Mouse (Mus musculus) hindbrain, embryonic 16.5 days (tissue): ENCODE data around the gene Shisa2. TPM values are rescaled to one million over a fixed set of nuclear protein-coding genes. Genes with fewer than 3 reads are reported as not detected.
"Not testable (repeated sequence)": the region's sequence is repeated elsewhere in the genome, so short reads cannot be mapped to it uniquely, and the experiment has no call there.

ENCODE experiments used
- ATAC-seq: fragments of 200-750 bp; cut with Nextera tagmentation; 2 replicates; pipeline ENCODE4 v1.8.0; 2017; ENCODE audit warnings: moderate TSS enrichment, moderate library complexity
- H3K27ac ChIP-seq: fragments of 300-500 bp; sonication (generic); 2 replicates; pipeline ENCODE4 v1.5.1; 2014; ENCODE audit warnings: low read depth, mild to moderate bottlenecking, control low read depth, low read length, moderate library complexity
- H3K27me3 ChIP-seq: fragments of 300-500 bp; sonication (generic); replicated peaks from 2 replicates; pipeline ENCODE4 v1.6.1; 2014; ENCODE audit warnings: low read length; ENCODE audit not compliant: control insufficient read depth, insufficient read depth
- H3K36me3 ChIP-seq: fragments of 300-500 bp; sonication (generic); 2 replicates; pipeline ENCODE4 v1.6.1; 2014; ENCODE audit warnings: mild to moderate bottlenecking, low read length, moderate library complexity, mixed read lengths; ENCODE audit not compliant: control insufficient read depth, insufficient read depth
- H3K4me1 ChIP-seq: fragments of 300-500 bp; sonication (generic); 2 replicates; pipeline ENCODE4 v1.6.1; 2014; ENCODE audit warnings: low read depth, low read length; ENCODE audit not compliant: control insufficient read depth, insufficient read depth
- H3K4me2 ChIP-seq: fragments of 300-500 bp; sonication (generic); 2 replicates; pipeline ENCODE4 v1.6.1; 2014; ENCODE audit warnings: mild to moderate bottlenecking, low read length, control low read depth, moderate library complexity
- H3K4me3 ChIP-seq: fragments of 300-500 bp; sonication (generic); 2 replicates; pipeline ENCODE4 v1.5.1; 2014; ENCODE audit warnings: mild to moderate bottlenecking, low read length, control low read depth, moderate library complexity
- H3K9ac ChIP-seq: fragments of 300-500 bp; sonication (generic); 2 replicates; pipeline ENCODE4 v1.6.1; 2014; ENCODE audit warnings: low read depth, mild to moderate bottlenecking, control low read depth, low read length, moderate library complexity
- H3K9me3 ChIP-seq: fragments of 300-500 bp; sonication (generic); 2 replicates; pipeline ENCODE4 v1.6.1; 2014; ENCODE audit warnings: mild to moderate bottlenecking, low read length, moderate library complexity; ENCODE audit not compliant: control insufficient read depth
- WGBS: fragments of 180-500 bp; shearing (Covaris S2); extraction: QIAGEN DNeasy Blood & Tissue Kit; methylation state at CpG from one replicate; pipeline ENCODE4 v1.1.7; 2014; 5-methylcytosine and 5-hydroxymethylcytosine counted together
- polyA plus RNA-seq: library from polyadenylated mRNA; unstranded; fragments of >200 nt; fragmentation: Nextera tagmentation; extraction: Ambion mirVana; gene quantifications from 2 replicates; pipeline ENCODE4 v1.2.1, GENCODE M21; 2015

Gene Shisa2
- polyA plus RNA-seq, 1 experiment from 2014 or later, result 3.0 TPM

GRCm38 (mm10) chr14:59605671-59606353 lies 19.3 kb upstream of the Shisa2 start:
- no peaks in the 10 kb centered on the region for H3K4me1 ChIP-seq
- H3K36me3 ChIP-seq, result no peaks in the 10 kb centered on the region
- no peak overlapping the region for H3K4me2 ChIP-seq
- WGBS, result 23% methylated on average over 5 of the region's 5 CpGs
- no peak overlapping the region for H3K9ac ChIP-seq
- H3K27me3 ChIP-seq, result no peaks in the 10 kb centered on the region
- no peak overlapping the region for H3K4me3 ChIP-seq
- no peaks in the 10 kb centered on the region for H3K9me3 ChIP-seq
- 0 out of 2 replicates have a peak, but pooled peaks have one; percentile 60 for ATAC-seq
- no peak overlapping the region for H3K27ac ChIP-seq

DNA sequence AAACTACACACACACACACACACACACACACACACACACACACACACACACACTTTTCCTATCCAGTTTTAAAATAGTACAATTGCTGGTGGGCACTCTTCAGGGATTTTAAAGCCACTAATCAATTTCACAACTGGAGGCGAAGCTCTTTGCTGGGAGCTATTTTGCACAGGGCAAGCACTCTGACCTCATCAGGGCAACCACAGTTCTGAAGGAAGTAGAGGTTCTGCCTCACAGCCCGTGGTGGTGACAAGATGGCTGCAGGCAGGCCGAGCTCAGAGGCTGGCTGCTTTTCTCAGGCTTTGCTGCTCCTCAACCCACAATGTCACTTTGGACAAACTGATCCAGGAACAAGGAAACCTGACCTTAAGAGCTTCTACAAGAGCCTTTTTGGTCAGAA lies 18.1 kb upstream of the Shisa2 start:
- Histone ChIP-seq H3K4me1 (no peaks in the 10 kb centered on the region), H3K27ac (no peak overlapping the region), H3K4me3 (no peak overlapping the region), H3K9me3 (no peaks in the 10 kb centered on the region), H3K4me2 (no peak overlapping the region), H3K36me3 (no peaks in the 10 kb centered on the region), H3K27me3 (no peaks in the 10 kb centered on the region), H3K9ac (no peak overlapping the region)
- WGBS, result 39% methylated on average over 3 of the region's 3 CpGs
- no peak for ATAC-seq

GRCm38 (mm10) chr14:59612920-59613625 lies 12.0 kb upstream of the Shisa2 start:
- H3K4me3 ChIP-seq, result no peak overlapping the region
- H3K27ac ChIP-seq, result no peak overlapping the region
- H3K36me3 ChIP-seq, result no peaks in the 10 kb centered on the region
- no peak overlapping the region for H3K9ac ChIP-seq
- WGBS, result 54% methylated on average over 14 of the region's 14 CpGs
- H3K4me1 ChIP-seq, result no peaks in the 10 kb centered on the region
- no peak overlapping the region for H3K4me2 ChIP-seq
- ATAC-seq, result no peak
- H3K27me3 ChIP-seq, result no peaks in the 10 kb centered on the region; the same call in 1 of the 2 replicates
- no peaks in the 10 kb centered on the region for H3K9me3 ChIP-seq

DNA sequence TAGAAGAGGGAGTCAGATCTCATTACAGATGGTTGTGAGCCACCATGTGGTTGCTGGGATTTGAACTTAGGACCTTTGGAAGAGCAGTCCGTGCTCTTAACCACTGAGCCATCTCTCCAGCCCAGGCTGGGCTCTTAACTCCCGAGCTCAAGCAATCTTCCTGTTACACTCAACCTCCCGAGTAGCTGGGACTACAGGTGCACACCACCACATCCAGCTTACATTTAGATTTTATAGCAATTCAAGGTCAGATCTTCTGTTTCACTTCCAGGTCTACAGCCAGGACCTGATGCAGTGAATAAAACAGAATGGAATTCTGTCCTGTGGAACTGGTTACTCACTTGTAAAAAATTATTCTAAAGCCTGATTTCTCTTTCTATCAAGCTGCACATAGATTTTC lies 11.0 kb upstream of the Shisa2 start:
- H3K4me1 ChIP-seq, H3K27ac ChIP-seq, H3K4me2 ChIP-seq, ATAC-seq, H3K9ac ChIP-seq, H3K4me3 ChIP-seq, H3K27me3 ChIP-seq, H3K36me3 ChIP-seq, H3K9me3 ChIP-seq: not testable (repeated sequence)
- WGBS, result 86% methylated on average over 3 of the region's 3 CpGs

DNA sequence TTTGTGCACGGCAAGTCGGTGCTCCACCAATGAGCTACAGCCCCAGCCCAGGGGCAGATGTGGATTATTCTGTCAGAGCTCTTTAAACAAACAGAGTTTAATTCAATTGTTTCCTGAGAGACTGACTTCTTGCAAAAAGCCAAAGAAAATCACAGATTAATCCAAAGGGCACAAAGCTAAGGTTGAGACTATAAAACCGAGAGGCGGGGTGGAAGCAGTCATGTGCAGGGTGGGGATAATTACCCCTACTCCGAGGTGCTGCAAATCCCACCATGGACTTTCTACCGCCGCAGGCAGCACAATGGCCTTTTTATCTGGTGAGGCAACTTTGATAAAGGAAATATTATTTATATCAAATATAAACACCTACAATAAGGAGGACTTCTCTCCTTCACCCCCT lies 8.3 kb upstream of the Shisa2 start:
- Histone ChIP-seq H3K4me3 (no peak overlapping the region), H3K9ac (no peak overlapping the region), H3K4me1 (no peaks in the 10 kb centered on the region), H3K27me3 (no peaks in the 10 kb centered on the region; the same call in 1 of the 2 replicates), H3K4me2 (no peak overlapping the region), H3K27ac (no peak overlapping the region), H3K9me3 (no peaks in the 10 kb centered on the region), H3K36me3 (no peaks in the 10 kb centered on the region)
- ATAC-seq, result no peak
- 69% methylated on average over 7 of the region's 7 CpGs for WGBS

- no peaks in the 10 kb centered on the region for H3K36me3 ChIP-seq
- H3K27ac ChIP-seq, result no peak overlapping the region
- H3K9ac ChIP-seq, result no peak overlapping the region
- peaks cover 21% of the 10 kb centered on the region for H3K4me1 ChIP-seq
- no peak for ATAC-seq
- no peak overlapping the region for H3K4me2 ChIP-seq
- H3K4me3 ChIP-seq, result no peak overlapping the region
- no peaks in the 10 kb centered on the region for H3K9me3 ChIP-seq
- peaks cover 10% of the 10 kb centered on the region for H3K27me3 ChIP-seq
- WGBS, result 35% methylated on average over 9 of the region's 9 CpGs
These were observed 702 bp upstream of the Shisa2 start for GRCm38 (mm10) chr14:59624326-59624885.

DNA sequence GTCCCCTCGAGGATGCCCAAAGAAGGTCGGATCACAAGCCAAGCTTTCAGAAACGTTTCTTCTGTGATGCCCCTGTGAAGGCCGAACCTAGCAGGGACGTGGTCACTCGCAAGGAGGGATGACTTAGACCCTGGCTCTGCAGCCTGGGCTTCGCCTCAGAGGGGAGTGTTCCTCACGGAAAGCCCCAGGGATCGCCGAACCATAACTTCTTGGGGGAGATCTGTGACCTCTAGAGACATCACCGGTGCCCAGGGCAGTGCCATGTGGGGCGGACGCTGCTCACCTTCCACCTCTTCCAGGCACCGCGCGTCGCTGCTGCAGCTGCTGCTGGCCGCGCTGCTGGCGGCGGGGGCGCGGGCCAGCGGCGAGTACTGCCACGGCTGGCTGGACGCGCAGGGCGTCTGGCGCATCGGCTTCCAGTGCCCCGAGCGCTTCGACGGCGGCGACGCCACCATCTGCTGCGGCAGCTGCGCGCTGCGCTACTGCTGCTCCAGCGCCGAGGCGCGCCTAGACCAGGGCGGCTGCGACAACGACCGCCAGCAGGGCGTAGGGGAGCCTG lies 777 bp downstream of the Shisa2 start:
- peak; percentile 45 for ATAC-seq
- Histone ChIP-seq H3K4me1 (peaks cover 21% of the 10 kb centered on the region), H3K27ac (peak overlapping the region; percentile 70), H3K27me3 (peaks cover 10% of the 10 kb centered on the region), H3K4me3 (peak overlapping the region; percentile 68), H3K9ac (peak overlapping the region; percentile 72), H3K36me3 (peaks cover 4% of the 10 kb centered on the region), H3K4me2 (peak overlapping the region; percentile 85), H3K9me3 (no peaks in the 10 kb centered on the region)
- WGBS, result under 1% methylated on average over 48 of the region's 51 CpGs

DNA sequence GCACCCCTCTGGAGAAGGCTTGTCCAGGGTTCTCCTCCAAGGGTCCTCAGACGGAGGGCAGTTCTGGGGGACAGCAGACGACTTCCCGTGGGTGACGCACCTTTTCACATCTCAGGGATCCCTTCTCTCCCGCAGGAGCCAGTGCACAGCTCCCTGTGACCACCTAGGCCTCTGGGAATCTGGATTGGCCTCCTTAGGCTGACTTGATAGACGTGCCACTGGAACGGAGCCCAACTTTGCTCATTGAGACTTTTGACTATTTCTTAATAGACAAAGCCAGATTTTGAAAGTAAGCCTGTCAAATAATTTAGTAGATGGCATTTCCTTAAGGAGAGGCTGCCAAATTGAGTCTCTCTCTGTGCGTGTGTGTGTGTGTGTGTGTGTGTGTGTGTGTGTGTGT lies 1.6 kb downstream of the Shisa2 start:
- H3K4me2 ChIP-seq, result peak overlapping the region; percentile 85
- no peak overlapping the region for H3K27ac ChIP-seq
- peak overlapping the region; percentile 68 for H3K4me3 ChIP-seq
- H3K9ac ChIP-seq, result peak overlapping the region; percentile 72
- peaks cover 10% of the 10 kb centered on the region for H3K27me3 ChIP-seq
- no peaks in the 10 kb centered on the region for H3K9me3 ChIP-seq
- ATAC-seq, result no peak
- peaks cover 21% of the 10 kb centered on the region for H3K4me1 ChIP-seq
- WGBS, result 28% methylated on average over 8 of the region's 8 CpGs
- peaks cover 4% of the 10 kb centered on the region for H3K36me3 ChIP-seq

GRCm38 (mm10) chr14:59627142-59627680 lies 2.1 kb downstream of the Shisa2 start:
- peaks cover 9% of the 10 kb centered on the region for H3K27me3 ChIP-seq
- peak overlapping the region; percentile 68 for H3K4me3 ChIP-seq
- no peak overlapping the region for H3K27ac ChIP-seq
- peak overlapping the region; percentile 85 for H3K4me2 ChIP-seq
- H3K4me1 ChIP-seq, result peaks cover 21% of the 10 kb centered on the region
- peaks cover 4% of the 10 kb centered on the region for H3K36me3 ChIP-seq
- no peaks in the 10 kb centered on the region for H3K9me3 ChIP-seq
- ATAC-seq, result no peak
- 28% methylated on average over 9 of the region's 9 CpGs for WGBS
- no peak overlapping the region for H3K9ac ChIP-seq
